Mouse (Mus musculus): ENCODE measurements around the gene Olfm2. TPM values are rescaled to one million over a fixed set of nuclear protein-coding genes. Genes with fewer than 3 reads are reported as not detected.
"Not testable (repeated sequence)": the region's sequence is repeated elsewhere in the genome, so short reads cannot be mapped to it uniquely, and the experiment has no call there.

Olfm2 gene
- total RNA-seq, 4 experiments from 2014 or later = 0.16 to 0.22 (median 0.22) TPM; not detected in 1

- peak; percentile 31 for DNase-seq (ENCODE audit: low spot score)
Observed at GRCm38 (mm10) chr9:20657546-20657945, 88.6 kb downstream of the Olfm2 start.

- no peak for DNase-seq (ENCODE audit: low spot score)
Observed at GRCm38 (mm10) chr9:20653859-20654258, 92.3 kb downstream of the Olfm2 start.

GRCm38 (mm10) chr9:20652260-20652658, 93.9 kb downstream of the Olfm2 start:
- DNase-seq (ENCODE audit: low spot score) = no peak

- DNase-seq (ENCODE audit: low spot score) = peak; percentile 99
Observed at GRCm38 (mm10) chr9:20651602-20652259, 94.4 kb downstream of the Olfm2 start, which contains the start of gene Pin1. Pin1 (plus strand) TSS chr9:20652095.

- DNase-seq (ENCODE audit: low spot score) = no peak
Observed at GRCm38 (mm10) chr9:20645121-20645520, 101.0 kb downstream of the Olfm2 start.

GRCm38 (mm10) chr9:20644360-20645081, 101.6 kb downstream of the Olfm2 start, which contains the start of gene Fbxl12:
Fbxl12 (minus strand) TSS chr9:20644767.
- peak; percentile 86 for DNase-seq (ENCODE audit: low spot score)

- no peak for DNase-seq (ENCODE audit: low spot score)
Observed at GRCm38 (mm10) chr9:20643781-20644180, 102.4 kb downstream of the Olfm2 start.

- DNase-seq (ENCODE audit: low spot score) = peak; percentile 87
Observed at GRCm38 (mm10) chr9:20642896-20643466, 103.2 kb downstream of the Olfm2 start.

- DNase-seq (ENCODE audit: low spot score) = peak; percentile 40
Observed at GRCm38 (mm10) chr9:20642101-20642895, 103.9 kb downstream of the Olfm2 start, which contains the start of gene Ubl5. Ubl5 (plus strand) TSS chr9:20642878.

GRCm38 (mm10) chr9:20641501-20641900, 104.6 kb downstream of the Olfm2 start:
- DNase-seq (ENCODE audit: low spot score) = no peak

- DNase-seq (ENCODE audit: low spot score) = no peak
Observed at GRCm38 (mm10) chr9:20639486-20639885, 106.7 kb downstream of the Olfm2 start.

GRCm38 (mm10) chr9:20638552-20638951, 107.6 kb downstream of the Olfm2 start:
- DNase-seq (ENCODE audit: low spot score) = no peak

- DNase-seq (ENCODE audit: low spot score) = no peak
Observed at GRCm38 (mm10) chr9:20636790-20637189, 109.4 kb downstream of the Olfm2 start.

GRCm38 (mm10) chr9:20636256-20636655, 109.9 kb downstream of the Olfm2 start:
- DNase-seq (ENCODE audit: low spot score) = no peak

GRCm38 (mm10) chr9:20635676-20636075, 110.5 kb downstream of the Olfm2 start:
- not testable (repeated sequence) for DNase-seq (ENCODE audit: low spot score)

- no peak for DNase-seq (ENCODE audit: low spot score)
Observed at GRCm38 (mm10) chr9:20631332-20631731, 114.8 kb downstream of the Olfm2 start.

Other genes starting within 250 kb of the Olfm2 start
- 10 to 100 TPM; 20.3 to 28.4 (median 21.8) TPM for gene Zfp266, start 224.9 kb downstream of the Olfm2 start, total RNA-seq (2022)
- 1 to 10 TPM; 3.2 to 5.7 (median 5.1) TPM for gene Zfp846, start 165.1 kb downstream of the Olfm2 start, total RNA-seq (2022)
- 100 to 1,000 TPM; 229 to 288 (median 277) TPM for gene Ubl5, start 103.5 kb downstream of the Olfm2 start, total RNA-seq (2022)
- 10 to 100 TPM in 2 of 4 experiments, 1 to 10 TPM in 2; 8.2 to 11.4 (median 10.2) TPM for gene Fbxl12, start 101.6 kb downstream of the Olfm2 start, total RNA-seq (2022)
- gene Pin1, start 94.3 kb downstream of the Olfm2 start, total RNA-seq (2022) = 10 to 100 TPM; 18.2 to 20.3 (median 19.7) TPM
- gene Col5a3, start 68.7 kb upstream of the Olfm2 start, total RNA-seq (2022) = 10 to 100 TPM in 1 of 4 experiments, 1 to 10 TPM in 3; 5.6 to 10.2 (median 6.4) TPM
- not detected for gene Rdh8, start 72.2 kb upstream of the Olfm2 start, total RNA-seq (2022)
- 1 to 10 TPM; 3.4 to 6.0 (median 4.8) TPM for gene A230050P20Rik, start 122.3 kb upstream of the Olfm2 start, total RNA-seq (2022)
- gene Angptl6, start 133.4 kb upstream of the Olfm2 start, total RNA-seq (2022) = 1 to 10 TPM; 3.7 to 5.7 (median 4.8) TPM
- gene Ppan, start 141.8 kb upstream of the Olfm2 start, total RNA-seq (2022) = 1 to 10 TPM; 7.0 to 7.4 (median 7.1) TPM
- 100 to 1,000 TPM; 106 to 121 (median 110) TPM for gene Eif3g, start 152.3 kb upstream of the Olfm2 start, total RNA-seq (2022)
- gene Dnmt1, start 213.5 kb upstream of the Olfm2 start, total RNA-seq (2022) = 10 to 100 TPM; 10.8 to 14.5 (median 12.3) TPM
- 1 to 10 TPM; 1.8 to 6.8 (median 4.6) TPM for gene S1pr2, start 230.4 kb upstream of the Olfm2 start, total RNA-seq (2022)